Mouse (Mus musculus) bone marrow macrophage, adult 2 months (primary cell): ENCODE measurements at regions not wholly inside any gene's neighbourhood (a gene's known extent, or its start where the extent isn't known, plus 50 kb on each side); places are given as distances from the start of the nearest gene placed in this dataset.

Experiments
- H3K27ac ChIP-seq: 2 replicates; pipeline ENCODE4 v1.5.1; 2012; ENCODE audit warnings: low read depth, low read length; ENCODE audit not compliant: insufficient read depth
- H3K4me1 ChIP-seq: 2 replicates; pipeline ENCODE4 v1.6.1; 2012; ENCODE audit warnings: low read length; ENCODE audit not compliant: control insufficient read depth, insufficient read depth
- H3K4me3 ChIP-seq: 2 replicates; pipeline ENCODE4 v1.5.1; 2012; ENCODE audit warnings: mild to moderate bottlenecking, low read length, moderate library complexity; ENCODE audit not compliant: insufficient read depth
- CTCF ChIP-seq: IDR thresholded peaks from 2 replicates; pipeline ENCODE4 v1.5.1; 2012; ENCODE audit warnings: low read depth, mild to moderate bottlenecking, low read length, moderate library complexity
- POLR2A ChIP-seq: IDR thresholded peaks from 2 replicates; pipeline ENCODE4 v1.6.1; 2012; ENCODE audit warnings: mild to moderate bottlenecking, low read depth, low read length, borderline replicate concordance

DNA sequence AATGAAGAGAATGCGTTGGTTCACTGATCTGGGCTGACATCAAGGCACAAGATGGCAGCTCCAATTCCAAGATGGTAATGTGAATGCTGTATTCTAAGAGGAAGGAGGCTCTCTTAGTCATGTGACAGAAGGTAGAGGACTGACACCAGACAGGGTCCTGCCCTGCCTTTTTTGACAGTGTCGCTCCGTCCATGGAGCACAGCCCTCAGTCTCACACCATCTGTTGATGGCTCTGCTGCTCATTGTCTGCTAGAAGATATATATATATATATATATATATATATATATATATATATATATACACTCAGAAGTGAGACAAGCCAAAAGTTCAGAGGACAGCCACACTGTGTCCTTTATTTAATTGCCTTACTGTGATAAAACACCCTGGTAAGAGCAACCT lies 90.7 kb downstream of the Emp1 start:
- H3K4me1 ChIP-seq, result peaks cover 8% of the 10 kb centered on the region
- no peak overlapping the region for H3K4me3 ChIP-seq
- no peak for TF ChIP-seq POLR2A
- no peak for TF ChIP-seq CTCF
- no peak overlapping the region for H3K27ac ChIP-seq

DNA sequence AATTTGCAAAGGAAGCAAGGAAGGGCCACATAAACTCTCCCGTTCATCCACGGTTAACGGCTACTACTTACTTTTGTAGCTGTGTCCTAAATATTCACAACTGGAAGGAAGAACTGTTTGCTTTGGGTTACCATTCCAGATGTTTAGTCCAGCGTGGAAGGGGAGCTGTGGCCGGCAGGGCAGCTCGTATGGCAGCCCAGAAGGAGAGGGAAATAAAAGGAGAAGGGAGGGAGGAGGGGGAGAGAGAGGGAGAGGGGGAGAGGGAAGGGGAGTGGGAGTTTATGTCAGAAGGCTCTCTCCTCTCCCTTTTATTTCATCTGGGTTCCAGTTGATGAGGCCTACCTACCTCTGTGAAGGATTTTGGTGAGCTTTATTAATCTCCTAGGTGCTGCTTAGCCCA lies 110.2 kb downstream of the Emp1 start:
- Histone ChIP-seq H3K27ac (no peak overlapping the region), H3K4me3 (no peak overlapping the region), H3K4me1 (no peaks in the 10 kb centered on the region)
- TF ChIP-seq CTCF (no peak), POLR2A (no peak)

DNA sequence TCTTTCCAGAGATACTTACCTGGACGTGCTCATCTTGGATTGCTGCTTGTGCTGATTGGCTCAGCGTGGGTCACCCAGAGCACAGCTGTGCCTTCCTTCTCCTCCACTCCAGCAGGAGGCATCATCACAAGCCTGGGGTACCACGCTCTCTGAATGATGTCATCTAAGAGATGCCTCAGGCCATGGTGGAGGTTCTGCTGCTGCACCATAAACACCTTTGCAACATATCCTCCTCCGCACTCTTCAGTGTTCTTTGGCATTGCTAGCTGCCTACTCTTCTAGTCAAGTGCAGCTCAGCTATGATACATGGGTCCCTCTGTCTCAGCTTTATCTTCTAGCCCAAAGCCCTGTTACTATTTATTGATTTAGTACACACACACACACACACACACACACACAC lies 110.8 kb downstream of the Emp1 start:
- Histone ChIP-seq H3K27ac (no peak overlapping the region), H3K4me3 (no peak overlapping the region), H3K4me1 (no peaks in the 10 kb centered on the region)
- no peak for TF ChIP-seq CTCF
- no peak for TF ChIP-seq POLR2A

DNA sequence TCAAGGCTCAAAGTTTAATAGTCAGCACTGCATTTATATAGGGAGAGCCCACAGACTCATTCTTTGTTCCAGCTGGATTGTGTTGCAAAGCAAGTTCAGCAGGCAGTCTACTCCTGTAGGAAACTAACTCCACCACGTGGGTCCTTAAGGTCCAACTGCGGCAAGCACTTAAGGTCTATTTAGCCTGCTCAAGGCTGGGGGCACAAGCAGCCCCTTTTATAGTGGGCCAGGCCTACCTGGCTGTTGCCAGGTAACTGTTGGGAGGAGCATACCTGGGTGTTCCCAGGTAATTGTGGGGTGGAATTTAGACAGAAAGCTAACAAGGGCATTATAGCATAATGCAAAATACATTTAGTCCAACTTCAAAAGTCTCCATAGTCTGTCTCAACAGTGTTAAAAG lies 126.5 kb downstream of the Emp1 start:
- Histone ChIP-seq H3K27ac (no peak overlapping the region), H3K4me3 (no peak overlapping the region), H3K4me1 (no peaks in the 10 kb centered on the region)
- TF ChIP-seq CTCF (no peak), POLR2A (no peak)

DNA sequence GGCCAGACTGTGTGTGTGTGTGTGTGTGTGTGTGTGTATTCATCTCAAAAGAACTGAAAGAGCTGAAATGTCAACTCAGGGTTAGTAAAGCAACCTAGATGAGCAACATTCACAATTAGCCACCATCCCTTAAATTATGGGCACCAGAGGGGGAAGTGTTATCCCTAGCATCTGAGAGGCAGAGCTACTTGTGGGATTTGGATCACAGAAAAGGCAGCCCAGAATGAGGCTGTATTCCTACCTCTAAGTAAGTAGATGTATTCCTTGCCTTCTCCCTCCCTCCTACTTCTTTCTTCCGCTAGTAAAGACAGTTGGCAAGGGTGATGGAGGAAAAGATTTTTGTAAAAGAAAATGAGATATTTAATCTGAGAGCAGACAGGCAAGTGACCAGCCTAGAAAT lies 131.6 kb downstream of the Emp1 start:
- no peak for TF ChIP-seq CTCF
- TF ChIP-seq POLR2A, result no peak
- Histone ChIP-seq H3K4me1 (no peaks in the 10 kb centered on the region), H3K27ac (no peak overlapping the region), H3K4me3 (no peak overlapping the region)

- Histone ChIP-seq H3K27ac (no peak overlapping the region), H3K4me3 (no peak overlapping the region), H3K4me1 (no peaks in the 10 kb centered on the region)
- TF ChIP-seq POLR2A (no peak), CTCF (no peak)
Observed at GRCm38 (mm10) chr6:135495841-135496240, 133.5 kb downstream of the Emp1 start.

- no peaks in the 10 kb centered on the region for H3K4me1 ChIP-seq
- TF ChIP-seq POLR2A (no peak), CTCF (no peak)
Observed at GRCm38 (mm10) chr6:135498592-135498991, 136.2 kb downstream of the Emp1 start.

GRCm38 (mm10) chr6:135500381-135500780 lies 138.0 kb downstream of the Emp1 start:
- no peak for TF ChIP-seq POLR2A
- no peak for TF ChIP-seq CTCF
- H3K4me1 ChIP-seq, result no peaks in the 10 kb centered on the region
- H3K4me3 ChIP-seq, result no peak overlapping the region
- H3K27ac ChIP-seq, result no peak overlapping the region

More at GRCm38 (mm10) chr6:135498592-135498991, 136.2 kb downstream of the Emp1 start:
- Histone ChIP-seq H3K27ac (no peak overlapping the region), H3K4me3 (no peak overlapping the region)

GRCm38 (mm10) chr6:135501791-135502190 lies 139.4 kb downstream of the Emp1 start:
- Histone ChIP-seq H3K4me1 (no peaks in the 10 kb centered on the region), H3K4me3 (no peak overlapping the region), H3K27ac (no peak overlapping the region)
- no peak for TF ChIP-seq POLR2A
- no peak for TF ChIP-seq CTCF

- Histone ChIP-seq H3K27ac (no peak overlapping the region), H3K4me1 (no peaks in the 10 kb centered on the region), H3K4me3 (no peak overlapping the region)
- no peak for TF ChIP-seq CTCF
- no peak for TF ChIP-seq POLR2A
Observed at GRCm38 (mm10) chr6:135502405-135502804, 140.1 kb downstream of the Emp1 start.

- Histone ChIP-seq H3K4me3 (no peak overlapping the region), H3K27ac (no peak overlapping the region), H3K4me1 (no peaks in the 10 kb centered on the region)
- TF ChIP-seq CTCF (no peak), POLR2A (no peak)
Observed at GRCm38 (mm10) chr6:135518710-135519437, 156.5 kb downstream of the Emp1 start.
